Mouse (Mus musculus) liver, embryonic 13.5 days (tissue): ENCODE measurements around the gene Ech1. TPM values are rescaled to one million over a fixed set of nuclear protein-coding genes. Genes with fewer than 3 reads are reported as not detected.

Experiments
- ATAC-seq: fragments of 200-750 bp; cut with Nextera tagmentation; 2 replicates; pipeline ENCODE4 v1.8.0; 2017; ENCODE audit warnings: low read depth, mild to moderate bottlenecking, moderate number of reproducible peaks, moderate library complexity
- DNase-seq: peaks from one replicate; pipeline ENCODE4 v3.0.0; 2022
- H3K27ac ChIP-seq: fragments of 300-500 bp; sonication (generic); 2 replicates; pipeline ENCODE4 v1.5.1; 2015; ENCODE audit warnings: moderate library complexity, mild to moderate bottlenecking, inconsistent platforms
- H3K27me3 ChIP-seq: fragments of 300-500 bp; sonication (generic); 2 replicates; pipeline ENCODE4 v1.6.1; 2015; ENCODE audit warnings: mild to moderate bottlenecking, inconsistent platforms
- H3K36me3 ChIP-seq: fragments of 300-500 bp; sonication (generic); 2 replicates; pipeline ENCODE4 v1.6.1; 2015; ENCODE audit warnings: mild to moderate bottlenecking, inconsistent platforms
- H3K4me1 ChIP-seq: fragments of 300-500 bp; sonication (generic); replicated peaks from 2 replicates; pipeline ENCODE4 v1.6.1; 2015; ENCODE audit warnings: inconsistent platforms
- H3K4me2 ChIP-seq: fragments of 300-500 bp; sonication (generic); 2 replicates; pipeline ENCODE4 v1.6.1; 2015; ENCODE audit warnings: inconsistent platforms, mild to moderate bottlenecking, moderate library complexity
- H3K4me3 ChIP-seq: fragments of 300-500 bp; sonication (generic); replicated peaks from 2 replicates; pipeline ENCODE4 v1.5.1; 2015; ENCODE audit warnings: mild to moderate bottlenecking, inconsistent platforms
- H3K9ac ChIP-seq: fragments of 300-500 bp; sonication (generic); 2 replicates; pipeline ENCODE4 v1.6.1; 2015; ENCODE audit warnings: mild to moderate bottlenecking, inconsistent platforms
- H3K9me3 ChIP-seq: fragments of 300-500 bp; sonication (generic); replicated peaks from 2 replicates; pipeline ENCODE4 v1.6.1; 2016; ENCODE audit warnings: inconsistent platforms
- WGBS: fragments of 180-500 bp; shearing (Covaris S2); methylation state at CpG from one replicate; pipeline ENCODE4 v1.1.7; 2015; ENCODE audit not compliant: insufficient replicate concordance; 5-methylcytosine and 5-hydroxymethylcytosine counted together
- polyA plus RNA-seq: library from polyadenylated mRNA; unstranded; fragments of >200 nt; fragmentation: Nextera tagmentation; extraction: Ambion mirVana; gene quantifications from 2 replicates; pipeline ENCODE4 v1.2.1, GENCODE M21; 2015

The Ech1 gene
- polyA plus RNA-seq, 1 experiment from 2014 or later, result 77.7 TPM

- no peak within 1 kb of the TSS for H3K4me3 ChIP-seq
- DNase-seq (no peak), ATAC-seq (no peak)
- H3K36me3 ChIP-seq, result peaks cover 26% of the 10 kb centered on the region
- no peaks in the 10 kb centered on the region for H3K9me3 ChIP-seq
- H3K4me2 ChIP-seq, result no peak within 1 kb of the TSS
- WGBS, result 63% methylated on average over 6 of the region's 6 CpGs
- H3K9ac ChIP-seq, result no peak within 1 kb of the TSS
- H3K27me3 ChIP-seq, result no peaks in the 10 kb centered on the region
- peaks cover 29% of the 10 kb centered on the region for H3K4me1 ChIP-seq
- H3K27ac ChIP-seq, result no peak within 1 kb of the TSS
Observed at GRCm38 (mm10) chr7:28833723-28834347, 8.8 kb downstream of the Ech1 start, which contains the start of gene Lgals4. Gene Lgals4, plus strand, starts transcription at chr7:28833854.

GRCm38 (mm10) chr7:28836936-28837335, 11.9 kb downstream of the Ech1 start:
- ATAC-seq (no peak), DNase-seq (no peak)
- Histone ChIP-seq H3K36me3 (0 out of 2 replicates have a peak, but pooled peaks cover 3% of the 10 kb centered on the region), H3K4me1 (peaks cover 10% of the 10 kb centered on the region), H3K4me2 (no peak overlapping the region), H3K27me3 (no peaks in the 10 kb centered on the region), H3K9me3 (no peaks in the 10 kb centered on the region), H3K27ac (0 out of 2 replicates have a peak overlapping the region, but pooled peaks have one; percentile 15), H3K4me3 (no peak overlapping the region), H3K9ac (no peak overlapping the region)
- 65% methylated on average over 5 of the region's 5 CpGs for WGBS

- no peak for ATAC-seq
- peaks cover 4% of the 10 kb centered on the region; the same call in 1 of the 2 replicates for H3K4me1 ChIP-seq
- no peak for DNase-seq
- H3K27me3 ChIP-seq, result no peaks in the 10 kb centered on the region
- H3K9ac ChIP-seq, result no peak overlapping the region
- H3K27ac ChIP-seq, result no peak overlapping the region
- H3K36me3 ChIP-seq, result no peaks in the 10 kb centered on the region
- H3K4me2 ChIP-seq, result no peak overlapping the region
- H3K4me3 ChIP-seq, result no peak overlapping the region
- H3K9me3 ChIP-seq, result no peaks in the 10 kb centered on the region
- WGBS, result 65% methylated on average over 9 of the region's 9 CpGs
Observed at GRCm38 (mm10) chr7:28838331-28838730, 13.3 kb downstream of the Ech1 start.

DNA sequence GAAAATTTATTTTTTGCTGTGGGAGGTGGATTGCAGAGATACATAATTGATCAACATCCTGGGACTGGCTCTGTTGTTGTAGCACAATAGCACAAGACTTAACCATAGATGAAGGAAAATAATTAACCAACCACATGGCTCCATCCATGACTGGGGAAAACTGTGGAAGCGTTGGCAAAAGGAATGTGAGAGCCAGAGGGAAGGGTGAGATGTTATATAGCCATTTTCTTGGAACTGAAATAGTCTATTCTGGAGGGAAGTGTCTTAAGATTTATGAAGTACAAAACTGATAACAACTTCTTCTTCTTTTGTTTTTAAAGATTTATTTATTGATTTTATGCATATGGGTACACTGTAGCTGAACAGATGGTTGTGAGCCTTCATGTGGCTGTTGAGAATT, 22.3 kb downstream of the Ech1 start:
- H3K9me3 ChIP-seq, result no peaks in the 10 kb centered on the region

DNA sequence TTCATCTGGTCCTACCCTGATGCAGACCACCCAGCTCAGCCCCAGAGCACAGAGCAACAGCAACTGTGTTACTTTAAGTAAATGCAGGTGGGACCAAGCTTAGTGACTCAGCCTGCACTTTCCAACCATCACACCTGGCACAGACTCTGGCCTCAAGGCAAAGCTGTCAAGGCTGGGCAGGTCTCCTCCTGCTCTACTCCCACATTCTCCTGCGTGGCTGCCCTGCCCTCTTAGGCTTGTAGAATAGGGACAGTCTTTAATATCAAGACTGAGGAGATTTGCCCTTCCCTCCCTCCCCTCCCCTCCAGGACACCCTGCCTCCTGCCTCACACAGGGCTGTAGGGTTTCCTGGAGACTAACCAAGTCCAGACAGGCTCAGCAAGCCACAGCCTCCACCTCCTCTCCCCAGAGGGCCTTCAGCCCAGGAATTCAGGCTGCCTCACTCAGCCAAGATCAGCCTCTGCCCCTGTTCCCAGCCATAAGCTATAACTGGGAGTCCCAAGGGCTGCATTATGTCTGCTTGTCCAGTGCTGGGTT, 24.8 kb downstream of the Ech1 start:
- ATAC-seq (no peak), DNase-seq (no peak)
- 47% methylated on average over 1 of the region's 1 CpGs for WGBS
- H3K4me1 ChIP-seq, result no peaks in the 10 kb centered on the region
- H3K27me3 ChIP-seq, result no peaks in the 10 kb centered on the region
- H3K27ac ChIP-seq, result no peak overlapping the region
- H3K36me3 ChIP-seq, result no peaks in the 10 kb centered on the region
- no peak overlapping the region for H3K4me2 ChIP-seq
- H3K9me3 ChIP-seq, result no peaks in the 10 kb centered on the region
- H3K9ac ChIP-seq, result no peak overlapping the region
- H3K4me3 ChIP-seq, result no peak overlapping the region

More for the DNA sequence above, 22.3 kb downstream of the Ech1 start:
- Histone ChIP-seq H3K27ac (no peak overlapping the region), H3K36me3 (no peaks in the 10 kb centered on the region), H3K4me1 (no peaks in the 10 kb centered on the region), H3K4me3 (no peak overlapping the region), H3K9ac (no peak overlapping the region), H3K4me2 (no peak overlapping the region), H3K27me3 (no peaks in the 10 kb centered on the region)
- 60% methylated on average over 1 of the region's 1 CpGs for WGBS
- DNase-seq, result no peak
- ATAC-seq, result no peak

DNA sequence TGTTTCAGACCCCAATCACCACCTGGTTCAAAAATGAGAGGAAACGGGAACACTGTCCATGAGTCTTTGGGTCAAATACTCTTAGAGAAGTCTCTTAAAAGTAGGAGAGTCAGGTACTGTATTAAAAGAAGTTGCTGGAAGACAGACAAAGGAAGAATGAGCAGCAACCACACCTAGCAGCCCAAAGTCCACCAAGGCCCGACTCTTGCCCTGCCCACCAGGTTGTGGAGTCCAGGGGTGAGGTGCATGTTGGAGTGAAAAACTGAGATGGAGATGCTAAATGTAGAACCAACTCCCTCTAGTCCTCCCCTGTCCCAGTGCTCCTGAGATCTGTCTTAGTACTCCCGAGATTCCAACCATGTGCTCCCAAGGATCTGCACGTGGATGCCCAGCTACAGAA, 25.6 kb downstream of the Ech1 start:
- Histone ChIP-seq H3K27ac (no peak overlapping the region), H3K4me2 (no peak overlapping the region), H3K4me3 (no peak overlapping the region), H3K9me3 (no peaks in the 10 kb centered on the region), H3K9ac (no peak overlapping the region), H3K4me1 (no peaks in the 10 kb centered on the region), H3K27me3 (no peaks in the 10 kb centered on the region), H3K36me3 (no peaks in the 10 kb centered on the region)
- DNase-seq, result no peak
- no peak for ATAC-seq
- 61% methylated on average over 4 of the region's 4 CpGs for WGBS

DNA sequence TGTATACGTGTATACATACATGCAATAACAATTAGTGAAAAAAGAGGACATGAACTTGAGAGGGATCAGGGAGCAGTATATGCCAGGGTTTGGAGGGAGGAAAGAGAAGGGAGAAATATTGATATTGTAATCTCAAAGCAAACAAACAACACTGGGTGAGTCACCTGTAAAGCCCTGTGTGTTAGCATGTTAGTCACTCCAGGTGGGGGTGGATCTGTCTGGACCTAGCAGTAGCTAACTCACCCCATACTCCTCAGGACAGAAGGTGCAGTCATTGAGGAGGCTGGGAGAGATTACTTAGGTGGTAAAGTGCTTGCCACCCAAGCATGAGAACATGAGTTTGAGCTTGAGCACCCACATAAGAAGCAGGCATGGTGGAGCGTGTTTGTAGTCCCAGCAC, 34.9 kb downstream of the Ech1 start:
- no peaks in the 10 kb centered on the region for H3K36me3 ChIP-seq
- no peak overlapping the region for H3K27ac ChIP-seq
- H3K9me3 ChIP-seq, result peaks cover 4% of the 10 kb centered on the region; the same call in 1 of the 2 replicates
- no peak overlapping the region for H3K9ac ChIP-seq
- DNase-seq, result no peak
- H3K4me3 ChIP-seq, result no peak overlapping the region
- no peaks in the 10 kb centered on the region for H3K27me3 ChIP-seq
- no peak overlapping the region for H3K4me2 ChIP-seq
- 79% methylated on average over 2 of the region's 2 CpGs for WGBS
- no peak for ATAC-seq
- H3K4me1 ChIP-seq, result peaks cover 13% of the 10 kb centered on the region

- Histone ChIP-seq H3K9ac (no peak overlapping the region), H3K4me3 (no peak overlapping the region), H3K27me3 (no peaks in the 10 kb centered on the region), H3K4me1 (peaks cover 21% of the 10 kb centered on the region), H3K27ac (no peak overlapping the region), H3K9me3 (peaks cover 4% of the 10 kb centered on the region; the same call in 1 of the 2 replicates), H3K36me3 (no peaks in the 10 kb centered on the region), H3K4me2 (no peak overlapping the region)
- DNase-seq (no peak), ATAC-seq (no peak)
- WGBS, result 78% methylated on average over 6 of the region's 6 CpGs
Observed at GRCm38 (mm10) chr7:28860898-28861297, 35.9 kb downstream of the Ech1 start.

- 74% methylated on average over 15 of the region's 15 CpGs for WGBS
- DNase-seq, result no peak
- H3K27me3 ChIP-seq, result no peaks in the 10 kb centered on the region
Observed at GRCm38 (mm10) chr7:28862817-28863499, 37.9 kb downstream of the Ech1 start.

GRCm38 (mm10) chr7:28863540-28863939, 38.5 kb downstream of the Ech1 start, which contains the start of gene Lgals7:
Gene Lgals7, plus strand, starts transcription at chr7:28863853.
- Histone ChIP-seq H3K4me1 (peaks cover 39% of the 10 kb centered on the region), H3K4me2 (no peak within 1 kb of the TSS), H3K27ac (no peak within 1 kb of the TSS), H3K4me3 (no peak within 1 kb of the TSS), H3K36me3 (no peaks in the 10 kb centered on the region), H3K27me3 (no peaks in the 10 kb centered on the region), H3K9me3 (peaks cover 4% of the 10 kb centered on the region; the same call in 1 of the 2 replicates), H3K9ac (no peak within 1 kb of the TSS)
- 66% methylated on average over 6 of the region's 6 CpGs for WGBS
- DNase-seq (no peak), ATAC-seq (no peak)

More at GRCm38 (mm10) chr7:28862817-28863499, 37.9 kb downstream of the Ech1 start:
- Histone ChIP-seq H3K4me1 (peaks cover 39% of the 10 kb centered on the region), H3K9me3 (peaks cover 4% of the 10 kb centered on the region; the same call in 1 of the 2 replicates), H3K27ac (no peak overlapping the region), H3K4me2 (no peak overlapping the region), H3K36me3 (no peaks in the 10 kb centered on the region), H3K4me3 (no peak overlapping the region), H3K9ac (no peak overlapping the region)
- no peak for ATAC-seq

DNA sequence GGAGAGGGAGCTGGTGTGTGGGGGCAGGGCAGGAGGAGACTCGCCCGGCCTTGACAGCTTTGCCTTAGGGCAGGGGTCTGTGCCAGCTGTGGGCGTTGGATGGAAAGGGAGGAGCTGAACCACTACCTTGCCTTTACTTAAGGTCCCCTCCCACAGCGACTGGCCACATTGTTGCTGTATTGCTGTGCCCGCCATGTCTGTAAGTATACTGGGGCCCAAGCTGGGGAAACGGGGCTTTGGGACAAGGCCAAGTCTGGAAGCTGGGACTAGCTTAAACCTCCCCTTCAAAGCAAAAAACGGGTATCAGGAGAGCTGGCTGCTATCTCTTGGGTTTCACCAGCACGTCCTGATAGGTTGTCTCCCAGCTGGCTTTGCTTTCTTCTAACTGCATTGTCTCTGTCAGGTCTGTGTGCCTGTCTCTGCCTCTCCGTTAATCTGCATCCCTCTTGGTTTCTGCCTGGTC, 39.3 kb downstream of the Ech1 start:
- DNase-seq, result no peak
- Histone ChIP-seq H3K9me3 (peaks cover 4% of the 10 kb centered on the region; the same call in 1 of the 2 replicates), H3K36me3 (no peaks in the 10 kb centered on the region), H3K4me1 (peaks cover 39% of the 10 kb centered on the region), H3K27ac (no peak overlapping the region), H3K27me3 (no peaks in the 10 kb centered on the region), H3K4me2 (no peak overlapping the region), H3K4me3 (no peak overlapping the region), H3K9ac (no peak overlapping the region)
- ATAC-seq, result no peak
- WGBS, result 50% methylated on average over 9 of the region's 9 CpGs
